Mouse (Mus musculus) liver, adult 2 months (tissue): ENCODE data around the gene Myo1g. TPM values are rescaled to one million over a fixed set of nuclear protein-coding genes. Genes with fewer than 3 reads are reported as not detected.
"Not testable (repeated sequence)": the region's sequence is repeated elsewhere in the genome, so short reads cannot be mapped to it uniquely, and the experiment has no call there.

ENCODE experiments used
- DNase-seq: peaks from one replicate; pipeline ENCODE4 v3.0.0-alpha.2; 2011; ENCODE audit warnings: low read depth, low spot score; ENCODE audit errors: extremely low read depth
- H3K27ac ChIP-seq: fragments of 200-500 bp; replicated peaks from 2 replicates; pipeline ENCODE4 v1.5.1; 2012; ENCODE audit warnings: low read depth, mild to moderate bottlenecking, control low read depth, inconsistent platforms, low read length; ENCODE audit not compliant: insufficient read depth
- H3K27me3 ChIP-seq: fragments of 200-500 bp; 2 replicates; pipeline ENCODE4 v1.6.1; 2012; ENCODE audit warnings: mild to moderate bottlenecking, moderate library complexity, low read length, inconsistent platforms; ENCODE audit not compliant: control insufficient read depth, insufficient read depth
- H3K36me3 ChIP-seq: fragments of 200-500 bp; 2 replicates; pipeline ENCODE4 v1.6.1; 2012; ENCODE audit warnings: low read length, inconsistent platforms; ENCODE audit not compliant: control insufficient read depth, insufficient read depth
- H3K4me1 ChIP-seq: fragments of 200-500 bp; 2 replicates; pipeline ENCODE4 v1.6.1; 2011; ENCODE audit warnings: low read length; ENCODE audit not compliant: control insufficient read depth, insufficient read depth
- H3K4me3 ChIP-seq: fragments of 200-500 bp; 2 replicates; pipeline ENCODE4 v1.5.1; 2011; ENCODE audit warnings: low read depth, mild to moderate bottlenecking, control low read depth, low read length, moderate library complexity; ENCODE audit not compliant: insufficient read depth
- H3K79me2 ChIP-seq: fragments of 200-500 bp; 2 replicates; pipeline ENCODE4 v1.6.1; 2012; ENCODE audit warnings: inconsistent platforms, mild to moderate bottlenecking, low read length, moderate library complexity; ENCODE audit not compliant: control insufficient read depth, insufficient read depth
- H3K9ac ChIP-seq: fragments of 200-500 bp; 2 replicates; pipeline ENCODE4 v1.6.1; 2012; ENCODE audit warnings: low read depth, mild to moderate bottlenecking, control low read depth, inconsistent platforms, low read length
- CTCF ChIP-seq: fragments of 200-500 bp; IDR thresholded peaks from 2 replicates; pipeline ENCODE4 v1.5.1; 2011; ENCODE audit warnings: low read depth, low read length, control low read depth
- POLR2A ChIP-seq: fragments of 200-500 bp; IDR thresholded peaks from 2 replicates; pipeline ENCODE4 v1.6.1; 2011; ENCODE audit warnings: low read length, control low read depth; ENCODE audit not compliant: insufficient read depth; ENCODE audit errors: extremely low read depth
- WGBS: fragments of 180-500 bp; shearing (Covaris S2); methylation state at CpG from one replicate; pipeline ENCODE4 v1.1.7; 2018; 5-methylcytosine and 5-hydroxymethylcytosine counted together
- polyA plus RNA-seq: library from polyadenylated mRNA; depleted of rRNA; stranded (reverse); fragments of >200 nt; gene quantifications from 2 replicates; pipeline ENCODE4 v1.2.3, GENCODE M21; 2012
- total RNA-seq: library from RNA; depleted of rRNA; stranded (reverse); fragments of >200 nt; gene quantifications from 2 replicates; pipeline ENCODE4 v1.2.3, GENCODE M21; 2014

Myo1g gene
- total and polyA plus RNA-seq, 2 experiments: 1.1 to 2.3 TPM

GRCm38 (mm10) chr11:6527256-6528185 lies 6.8 kb upstream of the Myo1g start:
- Histone ChIP-seq H3K9ac (peak overlapping the region; percentile 74), H3K4me3 (peak overlapping the region; percentile 86), H3K4me1 (peaks cover 1% of the 10 kb centered on the region; the same call in 1 of the 2 replicates), H3K27me3 (no peaks in the 10 kb centered on the region), H3K79me2 (no peaks in the 10 kb centered on the region), H3K27ac (peak overlapping the region; percentile 57), H3K36me3 (peaks cover 23% of the 10 kb centered on the region)
- no peak for DNase-seq
- no peak for TF ChIP-seq POLR2A
- TF ChIP-seq CTCF: no peak
- 20% methylated on average over 10 of the region's 10 CpGs for WGBS

GRCm38 (mm10) chr11:6526526-6527255 lies 5.9 kb upstream of the Myo1g start:
- H3K79me2 ChIP-seq, H3K4me1 ChIP-seq, DNase-seq, H3K9ac ChIP-seq, H3K27ac ChIP-seq, H3K27me3 ChIP-seq, H3K4me3 ChIP-seq: not testable (repeated sequence)
- WGBS: 63% methylated on average over 16 of the region's 16 CpGs
- H3K36me3 ChIP-seq: peaks cover 23% of the 10 kb centered on the region

DNA sequence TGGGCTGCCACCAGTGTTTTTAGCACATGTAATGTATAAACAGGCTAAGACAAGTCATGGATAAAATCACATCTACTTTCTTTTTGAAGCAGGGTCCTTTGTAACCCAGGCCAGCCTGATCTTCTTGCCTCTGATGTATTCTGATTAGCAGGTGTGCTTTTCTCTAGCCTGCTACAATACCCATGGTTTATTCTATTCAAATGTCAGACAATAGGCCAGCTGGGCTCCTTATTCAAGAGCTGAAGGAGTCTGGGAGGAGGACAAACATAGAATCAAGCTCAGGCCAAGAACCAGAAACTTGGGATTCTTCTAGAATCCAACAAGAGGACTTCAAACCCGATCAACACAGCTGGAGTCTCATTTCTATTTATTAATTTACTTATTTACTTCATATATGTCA lies 4.5 kb upstream of the Myo1g start:
- H3K27me3 ChIP-seq: no peaks in the 10 kb centered on the region
- no peaks in the 10 kb centered on the region for H3K79me2 ChIP-seq
- H3K4me1 ChIP-seq: peaks cover 1% of the 10 kb centered on the region; the same call in 1 of the 2 replicates
- no peak for DNase-seq
- no peak overlapping the region for H3K4me3 ChIP-seq
- no peak overlapping the region for H3K27ac ChIP-seq
- TF ChIP-seq POLR2A: no peak
- TF ChIP-seq CTCF: no peak
- WGBS: 97% methylated on average over 1 of the region's 1 CpGs
- H3K36me3 ChIP-seq: peaks cover 23% of the 10 kb centered on the region
- no peak overlapping the region for H3K9ac ChIP-seq

DNA sequence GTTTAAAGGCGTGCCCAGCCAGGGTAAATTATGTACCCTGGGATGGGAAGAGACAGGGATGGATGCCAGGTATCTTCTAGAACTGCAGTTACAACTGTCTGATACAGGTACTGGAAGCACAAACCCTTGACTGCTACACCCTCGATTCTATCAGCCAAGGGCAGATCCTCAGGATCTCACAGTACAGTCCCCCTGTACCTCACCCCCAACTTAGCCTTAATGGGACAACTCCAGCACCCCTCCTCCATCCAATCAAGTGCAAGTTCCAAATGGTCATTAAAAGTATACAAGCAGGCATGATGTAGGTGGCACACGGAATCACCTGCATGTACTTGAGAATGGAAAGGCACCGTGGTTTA lies 4.1 kb upstream of the Myo1g start:
- H3K4me3 ChIP-seq: no peak overlapping the region
- no peaks in the 10 kb centered on the region for H3K27me3 ChIP-seq
- H3K36me3 ChIP-seq: peaks cover 23% of the 10 kb centered on the region
- DNase-seq: no peak
- H3K9ac ChIP-seq: no peak overlapping the region
- TF ChIP-seq CTCF: no peak
- no peak for TF ChIP-seq POLR2A
- H3K4me1 ChIP-seq: peaks cover 1% of the 10 kb centered on the region; the same call in 1 of the 2 replicates
- no peak overlapping the region for H3K27ac ChIP-seq
- WGBS: 91% methylated on average over 4 of the region's 4 CpGs
- H3K79me2 ChIP-seq: no peaks in the 10 kb centered on the region

DNA sequence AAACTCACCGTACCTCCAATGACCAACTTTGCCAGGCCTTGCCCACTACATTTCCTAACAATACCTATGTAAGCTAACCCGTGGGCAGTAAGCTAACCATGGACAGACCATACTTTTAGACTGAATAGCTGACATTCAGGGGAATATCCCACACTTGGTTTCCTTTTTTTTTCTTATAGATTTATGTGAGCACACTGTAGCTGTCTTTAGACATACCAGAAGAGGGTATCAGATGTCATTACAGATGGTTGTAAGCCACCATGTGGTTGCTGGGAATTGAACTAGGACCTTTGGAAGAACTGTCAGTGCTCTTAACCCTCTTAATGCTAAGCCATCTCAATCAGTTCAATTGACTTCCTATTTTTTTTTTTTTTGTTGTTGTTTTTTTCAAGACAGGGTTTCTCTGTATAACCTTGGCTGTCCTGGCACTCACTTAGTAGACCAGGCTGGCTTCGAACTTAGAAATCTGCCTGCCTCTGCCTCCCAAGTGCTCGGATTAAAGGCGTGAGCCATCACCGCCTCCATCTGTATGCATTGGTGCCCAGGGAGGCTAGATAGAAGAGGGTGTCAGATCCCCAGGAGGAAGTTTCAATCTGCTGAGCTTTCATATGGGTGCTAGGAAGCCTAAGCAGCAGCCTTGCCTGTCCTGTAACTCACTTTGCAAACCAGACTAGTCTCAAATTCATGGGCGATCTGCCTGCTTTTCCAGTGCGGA lies 3.6 kb upstream of the Myo1g start:
- Histone ChIP-seq H3K9ac (no peak overlapping the region), H3K4me1 (peaks cover 1% of the 10 kb centered on the region; the same call in 1 of the 2 replicates), H3K27me3 (no peaks in the 10 kb centered on the region), H3K4me3 (no peak overlapping the region), H3K27ac (no peak overlapping the region), H3K36me3 (peaks cover 23% of the 10 kb centered on the region), H3K79me2 (no peaks in the 10 kb centered on the region)
- no peak for DNase-seq
- 88% methylated on average over 8 of the region's 8 CpGs for WGBS
- TF ChIP-seq CTCF (no peak), POLR2A (no peak)
